Mouse (Mus musculus): ENCODE measurements around the gene Adra1b. TPM values are rescaled to one million over a fixed set of nuclear protein-coding genes. Genes with fewer than 3 reads are reported as not detected.

Gene Adra1b
- polyA plus RNA-seq, 1 experiment from 2014 or later: 0.07 TPM

DNA sequence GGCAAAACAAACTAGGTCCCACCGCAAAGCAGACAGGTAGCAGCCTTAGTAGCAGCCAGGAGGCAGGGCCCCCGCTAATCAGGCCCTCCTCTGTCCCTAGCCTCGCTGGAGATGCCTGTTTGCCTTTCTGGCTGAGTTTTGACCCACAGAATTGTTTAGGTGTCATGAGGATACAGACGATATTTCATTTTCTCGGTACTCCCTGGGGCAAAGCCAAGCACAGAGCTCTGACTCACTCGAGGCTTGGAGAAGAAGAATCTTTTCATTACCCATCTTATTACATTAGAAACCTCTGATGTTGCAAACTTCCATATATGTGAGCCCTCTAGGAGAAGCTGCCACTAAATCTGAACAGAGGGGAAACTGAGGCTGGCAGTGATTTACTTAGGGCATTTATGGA lies 60.5 kb downstream of the Adra1b start:
- DNase-seq (ENCODE audit: low spot score) (no peak), ATAC-seq (replicated peaks; ENCODE audit: low FRiP score, low TSS enrichment, low read depth) (no peak)
- WGBS: 51% methylated on average over 6 of the region's 6 CpGs
- no peaks in the 10 kb centered on the region for H3K4me1 ChIP-seq (replicated peaks; ENCODE audit: control insufficient read depth, insufficient read depth, low read length)
- no peak overlapping the region for H3K27ac ChIP-seq (ENCODE audit: low read depth)
- H3K36me3 ChIP-seq (ENCODE audit: control insufficient read depth, insufficient read depth, low read length): no peaks in the 10 kb centered on the region
- no peak overlapping the region for H3K9ac ChIP-seq (ENCODE audit: low read length)
- H3K4me2 ChIP-seq (ENCODE audit: low read length): no peak overlapping the region
- H3K9me3 ChIP-seq (ENCODE audit: control insufficient read depth, low read length): no peaks in the 10 kb centered on the region
- H3K4me3 ChIP-seq (ENCODE audit: low read depth, low read length): no peak overlapping the region
- peaks cover 18% of the 10 kb centered on the region for H3K27me3 ChIP-seq (replicated peaks; ENCODE audit: control insufficient read depth, insufficient read depth, low read length)

DNA sequence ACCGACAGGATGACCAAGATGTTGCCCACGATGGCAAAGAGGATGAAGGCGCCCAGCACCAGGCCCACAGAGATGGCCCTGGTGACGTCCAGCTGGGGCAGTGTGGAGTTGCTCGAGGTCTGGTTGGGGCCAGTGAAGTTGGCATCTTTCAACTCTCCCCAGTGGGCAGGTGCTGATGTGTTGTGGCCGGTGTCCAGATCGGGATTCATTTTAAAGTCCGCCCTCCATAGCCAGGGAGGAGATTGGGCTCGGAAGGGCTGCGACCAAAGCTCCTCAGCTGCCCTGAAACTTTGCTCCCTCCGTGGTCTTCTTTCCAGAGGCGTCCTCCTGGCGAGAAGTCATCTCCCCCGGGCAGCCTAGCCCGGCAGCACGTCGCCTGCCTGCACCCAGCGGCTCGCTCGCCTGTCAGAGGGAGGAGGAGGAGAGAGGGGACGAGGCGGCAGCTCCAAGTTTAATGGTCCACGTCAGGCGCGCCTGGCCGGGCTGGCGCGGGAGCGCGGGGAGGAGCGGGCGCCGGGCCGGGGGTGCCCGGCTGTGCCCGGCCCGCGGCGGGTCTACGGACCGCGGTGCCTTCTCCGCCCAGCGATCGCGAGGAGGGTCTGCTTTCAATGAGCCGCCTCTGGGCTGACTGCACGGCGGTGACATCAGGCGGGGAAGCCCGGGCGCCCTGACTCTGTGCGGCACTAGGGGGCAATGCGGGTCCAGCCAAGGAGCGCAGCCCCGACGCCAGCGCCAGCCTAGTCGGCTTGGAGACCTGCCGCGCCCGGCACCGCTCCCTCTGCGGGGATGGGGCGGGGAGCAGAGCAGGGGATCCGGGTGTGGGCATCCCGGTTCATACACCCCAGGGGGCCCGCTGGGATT lies 64.9 kb downstream of the Adra1b start:
- H3K27ac ChIP-seq (ENCODE audit: low read depth): no peak overlapping the region
- peak overlapping the region; percentile 71 for H3K4me2 ChIP-seq (ENCODE audit: low read length)
- ATAC-seq (replicated peaks; ENCODE audit: low FRiP score, low TSS enrichment, low read depth) (peak; percentile 92), DNase-seq (ENCODE audit: low spot score) (peak; percentile 89)
- WGBS: 7% methylated on average over 65 of the region's 68 CpGs
- H3K4me1 ChIP-seq (replicated peaks; ENCODE audit: control insufficient read depth, insufficient read depth, low read length): no peaks in the 10 kb centered on the region
- H3K36me3 ChIP-seq (ENCODE audit: control insufficient read depth, insufficient read depth, low read length): no peaks in the 10 kb centered on the region
- H3K9me3 ChIP-seq (ENCODE audit: control insufficient read depth, low read length): no peaks in the 10 kb centered on the region
- peaks cover 33% of the 10 kb centered on the region for H3K27me3 ChIP-seq (replicated peaks; ENCODE audit: control insufficient read depth, insufficient read depth, low read length)
- peak overlapping the region; percentile 39 for H3K9ac ChIP-seq (ENCODE audit: low read length)
- peak overlapping the region; percentile 44 for H3K4me3 ChIP-seq (ENCODE audit: low read depth, low read length)

DNA sequence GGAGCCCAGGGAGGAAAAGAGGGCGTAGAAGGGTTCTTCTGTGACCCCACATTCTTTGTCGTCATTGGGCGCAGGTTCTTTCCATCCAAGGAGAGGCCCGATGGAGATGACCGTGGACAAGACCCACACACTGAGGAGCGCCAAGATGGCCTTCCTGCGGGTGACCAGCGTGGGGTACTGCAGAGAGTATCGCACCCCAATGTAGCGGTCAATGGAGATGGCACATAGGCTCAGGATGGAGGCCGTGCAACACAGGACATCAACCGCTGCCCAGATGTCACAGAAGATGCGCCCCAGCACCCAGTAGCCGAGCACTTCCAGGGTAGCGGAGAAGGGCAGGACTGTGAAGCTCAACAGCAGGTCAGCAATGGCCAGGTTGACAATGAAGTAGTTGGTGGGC lies 65.6 kb downstream of the Adra1b start:
- Histone ChIP-seq H3K27ac (ENCODE audit: low read depth) (no peak overlapping the region), H3K9me3 (ENCODE audit: control insufficient read depth, low read length) (no peaks in the 10 kb centered on the region), H3K4me2 (ENCODE audit: low read length) (peak overlapping the region; percentile 71), H3K4me3 (ENCODE audit: low read depth, low read length) (no peak overlapping the region), H3K9ac (ENCODE audit: low read length) (no peak overlapping the region), H3K27me3 (replicated peaks; ENCODE audit: control insufficient read depth, insufficient read depth, low read length) (peaks cover 33% of the 10 kb centered on the region), H3K4me1 (replicated peaks; ENCODE audit: control insufficient read depth, insufficient read depth, low read length) (no peaks in the 10 kb centered on the region), H3K36me3 (ENCODE audit: control insufficient read depth, insufficient read depth, low read length) (no peaks in the 10 kb centered on the region)
- WGBS: 90% methylated on average over 15 of the region's 15 CpGs
- no peak for DNase-seq (ENCODE audit: low spot score)
- ATAC-seq (replicated peaks; ENCODE audit: low FRiP score, low TSS enrichment, low read depth): no peak

DNA sequence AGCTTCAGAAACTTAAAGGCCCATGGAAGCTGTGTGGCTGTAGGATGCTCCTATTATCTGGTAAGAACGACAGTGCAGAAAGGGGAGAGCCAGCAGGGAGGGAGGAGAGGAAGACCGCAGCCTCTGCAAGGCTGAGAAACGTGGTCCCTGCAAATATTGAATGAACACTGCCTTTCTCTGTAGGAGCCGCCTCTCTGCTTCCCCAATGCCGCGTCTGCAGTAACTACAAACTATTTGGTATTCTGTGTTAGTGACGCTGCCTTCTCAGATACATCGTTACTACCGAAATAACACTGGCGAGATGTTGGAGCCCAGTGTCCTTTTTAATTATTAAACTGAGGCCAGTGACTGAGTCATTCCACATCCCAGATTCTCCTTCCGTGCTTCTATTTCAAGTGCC lies 66.5 kb downstream of the Adra1b start:
- no peak overlapping the region for H3K9ac ChIP-seq (ENCODE audit: low read length)
- ATAC-seq (replicated peaks; ENCODE audit: low FRiP score, low TSS enrichment, low read depth): no peak
- H3K4me3 ChIP-seq (ENCODE audit: low read depth, low read length): no peak overlapping the region
- H3K27me3 ChIP-seq (replicated peaks; ENCODE audit: control insufficient read depth, insufficient read depth, low read length): peaks cover 33% of the 10 kb centered on the region
- DNase-seq (ENCODE audit: low spot score): no peak
- 66% methylated on average over 11 of the region's 11 CpGs for WGBS
- no peak overlapping the region for H3K4me2 ChIP-seq (ENCODE audit: low read length)
- H3K9me3 ChIP-seq (ENCODE audit: control insufficient read depth, low read length): no peaks in the 10 kb centered on the region
- H3K27ac ChIP-seq (ENCODE audit: low read depth): no peak overlapping the region
- no peaks in the 10 kb centered on the region for H3K36me3 ChIP-seq (ENCODE audit: control insufficient read depth, insufficient read depth, low read length)
- no peaks in the 10 kb centered on the region for H3K4me1 ChIP-seq (replicated peaks; ENCODE audit: control insufficient read depth, insufficient read depth, low read length)

DNA sequence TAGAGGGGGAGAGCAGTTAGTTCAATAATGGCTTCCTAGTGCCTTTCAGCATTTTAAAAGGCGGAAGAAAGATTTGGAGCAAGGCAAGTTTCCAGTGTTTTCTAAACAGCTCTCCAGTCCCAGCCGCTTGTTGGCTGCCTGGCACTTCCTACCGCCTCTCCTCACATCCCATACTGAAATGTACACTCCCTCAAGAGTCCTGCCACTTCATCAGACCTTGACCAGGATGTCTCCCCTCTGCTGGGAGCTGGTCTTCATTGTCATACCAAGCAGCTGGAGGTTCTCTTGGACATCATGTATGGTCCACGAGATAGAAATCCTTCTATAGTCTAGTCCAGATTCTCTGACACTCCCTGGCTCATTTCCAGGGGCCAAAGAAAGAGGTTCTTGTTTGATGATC lies 69.5 kb downstream of the Adra1b start:
- Histone ChIP-seq H3K4me1 (replicated peaks; ENCODE audit: control insufficient read depth, insufficient read depth, low read length) (no peaks in the 10 kb centered on the region), H3K27ac (ENCODE audit: low read depth) (no peak overlapping the region), H3K4me2 (ENCODE audit: low read length) (no peak overlapping the region), H3K4me3 (ENCODE audit: low read depth, low read length) (no peak overlapping the region), H3K36me3 (ENCODE audit: control insufficient read depth, insufficient read depth, low read length) (no peaks in the 10 kb centered on the region), H3K9ac (ENCODE audit: low read length) (no peak overlapping the region), H3K9me3 (ENCODE audit: control insufficient read depth, low read length) (no peaks in the 10 kb centered on the region), H3K27me3 (replicated peaks; ENCODE audit: control insufficient read depth, insufficient read depth, low read length) (peaks cover 23% of the 10 kb centered on the region)
- ATAC-seq (replicated peaks; ENCODE audit: low FRiP score, low TSS enrichment, low read depth) (no peak), DNase-seq (ENCODE audit: low spot score) (no peak)
- 64% methylated on average over 4 of the region's 4 CpGs for WGBS

DNA sequence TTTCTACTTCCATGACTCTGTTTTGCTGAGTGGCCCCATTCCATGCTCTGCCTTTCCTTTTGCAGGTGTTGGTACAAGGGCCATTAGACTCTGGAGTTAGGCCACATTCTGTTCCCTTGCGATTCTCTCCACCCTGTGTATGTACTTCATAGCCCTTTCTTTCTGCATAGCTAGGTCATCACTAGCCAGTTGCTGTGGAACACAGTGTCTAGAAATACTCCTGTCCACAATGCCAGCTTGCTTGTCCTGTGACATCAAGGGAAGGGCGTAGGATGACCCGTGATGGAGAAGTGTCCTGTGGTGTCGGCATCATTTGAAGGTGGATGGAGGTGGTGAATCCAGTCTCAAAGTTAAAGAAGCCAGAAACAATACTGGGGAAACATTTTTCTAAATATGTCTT lies 74.2 kb downstream of the Adra1b start:
- no peaks in the 10 kb centered on the region for H3K4me1 ChIP-seq (replicated peaks; ENCODE audit: control insufficient read depth, insufficient read depth, low read length)
- H3K4me3 ChIP-seq (ENCODE audit: low read depth, low read length): no peak overlapping the region
- H3K27ac ChIP-seq (ENCODE audit: low read depth): no peak overlapping the region
- H3K4me2 ChIP-seq (ENCODE audit: low read length): no peak overlapping the region
- H3K9ac ChIP-seq (ENCODE audit: low read length): no peak overlapping the region
- no peak for DNase-seq (ENCODE audit: low spot score)
- no peaks in the 10 kb centered on the region for H3K36me3 ChIP-seq (ENCODE audit: control insufficient read depth, insufficient read depth, low read length)
- no peaks in the 10 kb centered on the region for H3K27me3 ChIP-seq (replicated peaks; ENCODE audit: control insufficient read depth, insufficient read depth, low read length)
- no peak for ATAC-seq (replicated peaks; ENCODE audit: low FRiP score, low TSS enrichment, low read depth)
- H3K9me3 ChIP-seq (ENCODE audit: control insufficient read depth, low read length): no peaks in the 10 kb centered on the region
- 92% methylated on average over 4 of the region's 4 CpGs for WGBS

DNA sequence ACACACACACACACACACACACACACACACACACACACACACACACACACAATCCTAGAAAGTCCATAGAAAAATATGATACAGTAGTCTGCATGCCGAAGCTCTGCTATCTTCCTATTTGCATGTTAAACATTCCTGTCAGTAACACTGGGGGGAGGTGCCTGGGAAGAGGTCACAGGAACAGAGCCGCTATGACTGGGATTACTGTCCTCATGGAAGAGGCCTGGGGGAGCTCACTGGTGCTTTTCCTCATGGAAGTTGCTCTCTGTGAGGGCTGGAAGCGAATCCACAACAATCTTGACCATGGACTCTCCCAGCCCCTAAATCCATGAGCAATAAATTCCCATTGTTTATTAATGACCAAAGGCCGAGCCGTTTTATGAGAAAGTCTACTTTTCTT lies 77.7 kb downstream of the Adra1b start:
- H3K4me2 ChIP-seq (ENCODE audit: low read length): no peak overlapping the region
- no peaks in the 10 kb centered on the region for H3K9me3 ChIP-seq (ENCODE audit: control insufficient read depth, low read length)
- H3K36me3 ChIP-seq (ENCODE audit: control insufficient read depth, insufficient read depth, low read length): no peaks in the 10 kb centered on the region
- ATAC-seq (replicated peaks; ENCODE audit: low FRiP score, low TSS enrichment, low read depth): no peak
- no peak overlapping the region for H3K27ac ChIP-seq (ENCODE audit: low read depth)
- DNase-seq (ENCODE audit: low spot score): no peak
- H3K4me1 ChIP-seq (replicated peaks; ENCODE audit: control insufficient read depth, insufficient read depth, low read length): no peaks in the 10 kb centered on the region
- no peaks in the 10 kb centered on the region for H3K27me3 ChIP-seq (replicated peaks; ENCODE audit: control insufficient read depth, insufficient read depth, low read length)
- 39% methylated on average over 5 of the region's 5 CpGs for WGBS
- H3K4me3 ChIP-seq (ENCODE audit: low read depth, low read length): no peak overlapping the region
- no peak overlapping the region for H3K9ac ChIP-seq (ENCODE audit: low read length)

DNA sequence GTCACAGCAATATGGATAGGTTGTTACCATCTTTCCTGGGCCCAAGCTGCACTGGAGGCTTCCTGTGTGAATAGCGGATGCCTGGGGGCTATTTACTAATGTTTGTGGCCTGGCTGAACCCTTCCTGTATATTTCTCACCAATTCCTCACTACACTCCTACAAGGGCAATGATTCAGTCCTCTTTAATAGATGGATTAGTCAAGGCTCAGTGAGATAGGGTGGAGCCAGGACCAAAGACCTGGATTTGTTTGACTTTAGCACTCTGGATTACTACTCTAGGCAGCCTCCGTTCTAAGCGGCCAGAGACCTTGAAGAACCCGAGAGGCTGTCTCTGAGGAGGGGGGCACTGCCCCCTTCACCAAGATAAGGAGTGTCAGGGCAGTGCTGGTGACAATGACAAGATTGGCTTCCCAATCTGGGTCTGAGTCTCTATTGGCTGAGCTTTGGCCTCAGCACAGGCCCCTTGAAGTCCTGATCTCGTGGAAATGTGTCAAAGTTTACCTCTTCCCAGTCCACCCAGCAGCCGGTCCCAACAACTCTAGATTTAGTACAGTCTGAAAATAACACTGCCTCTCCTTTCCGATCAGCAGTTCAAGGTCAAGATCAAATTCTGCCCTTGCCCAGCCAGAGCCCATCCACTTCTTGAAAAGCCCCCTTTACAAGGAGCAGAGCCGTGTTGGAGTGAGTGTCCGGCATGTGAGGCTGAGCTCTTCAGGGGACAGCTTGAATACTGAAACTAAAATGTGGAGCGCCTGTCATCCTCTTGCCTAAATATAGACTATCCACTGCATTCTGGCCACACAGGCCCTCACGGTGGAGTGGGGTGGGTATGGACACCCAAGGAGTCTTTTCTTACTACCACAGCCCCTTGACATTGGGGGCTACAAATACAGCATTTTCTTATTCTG lies 80.2 kb downstream of the Adra1b start:
- Histone ChIP-seq H3K27ac (ENCODE audit: low read depth) (no peak overlapping the region), H3K9me3 (ENCODE audit: control insufficient read depth, low read length) (no peaks in the 10 kb centered on the region), H3K9ac (ENCODE audit: low read length) (no peak overlapping the region), H3K36me3 (ENCODE audit: control insufficient read depth, insufficient read depth, low read length) (no peaks in the 10 kb centered on the region), H3K27me3 (replicated peaks; ENCODE audit: control insufficient read depth, insufficient read depth, low read length) (no peaks in the 10 kb centered on the region), H3K4me1 (replicated peaks; ENCODE audit: control insufficient read depth, insufficient read depth, low read length) (no peaks in the 10 kb centered on the region), H3K4me2 (ENCODE audit: low read length) (no peak overlapping the region), H3K4me3 (ENCODE audit: low read depth, low read length) (no peak overlapping the region)
- ATAC-seq (replicated peaks; ENCODE audit: low FRiP score, low TSS enrichment, low read depth) (no peak), DNase-seq (ENCODE audit: low spot score) (no peak)
- 66% methylated on average over 11 of the region's 11 CpGs for WGBS

Measured in intestine, embryonic 14.5 days (tissue).